Mouse (Mus musculus) hindbrain, embryonic 15.5 days (tissue): ENCODE measurements around the gene Anapc4. TPM values are rescaled to one million over a fixed set of nuclear protein-coding genes. Genes with fewer than 3 reads are reported as not detected.
A peak's percentile ranks its signal among the peaks of the same experiment; 100 is the strongest.

Experiments used
- ATAC-seq: fragments of 200-750 bp; cut with Nextera tagmentation; 2 replicates; pipeline ENCODE4 v1.8.0; 2017; ENCODE audit warnings: low read depth, moderate number of reproducible peaks, moderate TSS enrichment; ENCODE audit not compliant: low FRiP score
- H3K27ac ChIP-seq: fragments of 300-500 bp; sonication (generic); replicated peaks from 2 replicates; pipeline ENCODE4 v1.5.1; 2015; ENCODE audit warnings: mild to moderate bottlenecking, inconsistent platforms
- H3K27me3 ChIP-seq: fragments of 300-500 bp; sonication (generic); 2 replicates; pipeline ENCODE4 v1.6.1; 2015; ENCODE audit warnings: control low read depth, inconsistent platforms
- H3K36me3 ChIP-seq: fragments of 300-500 bp; sonication (generic); 2 replicates; pipeline ENCODE4 v1.6.1; 2015; ENCODE audit warnings: control low read depth, inconsistent platforms
- H3K4me1 ChIP-seq: fragments of 300-500 bp; sonication (generic); replicated peaks from 2 replicates; pipeline ENCODE4 v1.6.1; 2015; ENCODE audit warnings: control low read depth, inconsistent platforms
- H3K4me2 ChIP-seq: fragments of 300-500 bp; sonication (generic); 2 replicates; pipeline ENCODE4 v1.6.1; 2015; ENCODE audit warnings: moderate library complexity, mild to moderate bottlenecking, inconsistent platforms
- H3K4me3 ChIP-seq: fragments of 300-500 bp; sonication (generic); 2 replicates; pipeline ENCODE4 v1.5.1; 2015; ENCODE audit warnings: mild to moderate bottlenecking, inconsistent platforms
- H3K9ac ChIP-seq: fragments of 300-500 bp; sonication (generic); 2 replicates; pipeline ENCODE4 v1.6.1; 2015; ENCODE audit warnings: inconsistent platforms
- H3K9me3 ChIP-seq: fragments of 300-500 bp; sonication (generic); 2 replicates; pipeline ENCODE4 v1.6.1; 2016; ENCODE audit warnings: control low read depth, inconsistent platforms
- WGBS: fragments of 180-500 bp; shearing (Covaris S2); methylation state at CpG from one replicate; pipeline ENCODE4 v1.1.7; 2015; 5-methylcytosine and 5-hydroxymethylcytosine counted together
- polyA plus RNA-seq: library from polyadenylated mRNA; unstranded; fragments of >200 nt; fragmentation: Nextera tagmentation; extraction: Ambion mirVana; gene quantifications from 2 replicates; pipeline ENCODE4 v1.2.1, GENCODE M21; 2015

Gene Anapc4
- polyA plus RNA-seq, 1 experiment from 2014 or later: 99.4 TPM

- Histone ChIP-seq H3K9me3 (no peaks in the 10 kb centered on the region), H3K27me3 (no peaks in the 10 kb centered on the region), H3K4me2 (no peak overlapping the region), H3K4me3 (no peak overlapping the region), H3K27ac (no peak overlapping the region), H3K9ac (no peak overlapping the region), H3K36me3 (peaks cover 6% of the 10 kb centered on the region; the same call in 1 of the 2 replicates), H3K4me1 (no peaks in the 10 kb centered on the region)
- 94% methylated on average over 7 of the region's 7 CpGs for WGBS
- ATAC-seq: no peak
These were observed 15.1 kb upstream of the Anapc4 start for GRCm38 (mm10) chr5:52818676-52819075.

- Histone ChIP-seq H3K9me3 (no peaks in the 10 kb centered on the region), H3K27ac (no peak overlapping the region), H3K4me3 (no peak overlapping the region), H3K27me3 (no peaks in the 10 kb centered on the region), H3K4me2 (no peak overlapping the region), H3K9ac (no peak overlapping the region), H3K36me3 (peaks cover 6% of the 10 kb centered on the region; the same call in 1 of the 2 replicates), H3K4me1 (no peaks in the 10 kb centered on the region)
- no peak for ATAC-seq
- 37% methylated on average over 3 of the region's 3 CpGs for WGBS
These were observed 12.1 kb upstream of the Anapc4 start for GRCm38 (mm10) chr5:52821691-52822090.

DNA sequence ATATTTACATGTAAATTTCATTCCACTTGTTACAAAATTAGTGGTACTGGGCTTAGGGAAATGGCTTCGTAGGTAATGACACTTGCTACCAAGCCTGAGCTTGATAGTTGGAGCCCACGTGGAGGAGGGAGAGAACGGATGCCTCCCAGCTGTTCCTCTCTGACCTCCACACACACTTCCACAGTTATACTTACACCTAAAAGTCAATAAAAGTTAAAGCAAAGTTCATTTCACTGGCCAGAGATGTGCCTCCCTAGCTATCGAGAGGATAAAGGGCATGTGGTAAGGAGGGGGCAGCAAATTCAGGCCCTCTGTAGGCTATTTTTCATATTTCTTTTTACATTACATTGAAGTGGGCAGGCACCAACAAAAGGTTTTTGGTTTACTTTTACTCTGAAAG, 5.9 kb upstream of the Anapc4 start:
- no peak overlapping the region for H3K9ac ChIP-seq
- no peak overlapping the region for H3K4me2 ChIP-seq
- H3K4me1 ChIP-seq: peaks cover 3% of the 10 kb centered on the region; the same call in 1 of the 2 replicates
- 90% methylated on average over 4 of the region's 4 CpGs for WGBS
- no peak overlapping the region for H3K27ac ChIP-seq
- ATAC-seq: no peak
- no peaks in the 10 kb centered on the region for H3K9me3 ChIP-seq
- no peaks in the 10 kb centered on the region for H3K27me3 ChIP-seq
- no peak overlapping the region for H3K4me3 ChIP-seq
- no peaks in the 10 kb centered on the region for H3K36me3 ChIP-seq

DNA sequence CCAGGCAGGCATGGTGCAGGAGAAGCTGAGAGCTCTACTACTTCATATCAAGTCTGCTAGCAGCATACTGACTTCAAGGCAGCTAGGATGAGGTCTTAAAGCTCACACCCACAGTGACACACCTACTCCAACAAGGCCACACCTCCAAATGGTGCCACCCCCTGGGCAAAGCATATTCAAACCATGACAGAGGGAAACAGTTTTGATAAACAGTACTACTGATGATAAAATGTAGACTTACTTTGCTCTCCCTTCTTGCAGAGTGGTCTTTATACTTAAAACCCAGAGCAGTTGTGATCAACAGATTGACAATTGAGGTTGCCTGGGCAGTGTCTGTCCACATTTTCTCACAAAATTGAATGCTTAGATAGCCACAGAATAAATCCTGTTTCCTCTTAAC, 807 bp upstream of the Anapc4 start:
- H3K9me3 ChIP-seq: no peaks in the 10 kb centered on the region
- peaks cover 28% of the 10 kb centered on the region for H3K4me1 ChIP-seq
- peak overlapping the region; percentile 90 for H3K27ac ChIP-seq
- H3K4me2 ChIP-seq: peak overlapping the region; percentile 87
- H3K27me3 ChIP-seq: no peaks in the 10 kb centered on the region
- peak overlapping the region; percentile 89 for H3K4me3 ChIP-seq
- no peak for ATAC-seq
- peak overlapping the region; percentile 96 for H3K9ac ChIP-seq
- H3K36me3 ChIP-seq: peaks cover 10% of the 10 kb centered on the region

GRCm38 (mm10) chr5:52834386-52834785, 574 bp downstream of the Anapc4 start:
- ATAC-seq: no peak; the same call in 1 of the 2 replicates
- peaks cover 10% of the 10 kb centered on the region for H3K36me3 ChIP-seq
- H3K27me3 ChIP-seq: no peaks in the 10 kb centered on the region
- peak overlapping the region; percentile 96 for H3K9ac ChIP-seq
- no peaks in the 10 kb centered on the region for H3K9me3 ChIP-seq
- peaks cover 28% of the 10 kb centered on the region for H3K4me1 ChIP-seq
- 11% methylated on average over 8 of the region's 8 CpGs for WGBS
- peak overlapping the region; percentile 90 for H3K27ac ChIP-seq
- H3K4me3 ChIP-seq: peak overlapping the region; percentile 89
- H3K4me2 ChIP-seq: peak overlapping the region; percentile 87

DNA sequence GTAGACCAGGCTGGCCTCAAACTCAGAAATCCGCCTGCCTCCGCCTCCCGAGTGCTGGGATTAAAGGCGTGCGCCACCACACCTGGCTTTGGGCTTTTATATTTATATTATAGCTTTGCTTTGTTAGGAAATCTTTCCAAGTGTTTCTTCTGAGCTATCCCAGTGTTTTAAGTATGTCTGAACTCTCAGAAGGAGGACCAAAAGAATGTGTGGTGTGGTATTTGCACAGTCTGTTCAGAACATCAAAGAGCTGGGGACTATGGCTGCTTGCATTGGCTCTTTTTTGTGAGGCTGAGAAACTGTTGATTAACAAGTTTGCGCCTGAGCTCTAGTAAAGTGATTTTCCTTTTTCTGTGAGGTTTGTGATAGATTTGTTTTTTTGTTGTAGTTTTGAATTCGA, 10.5 kb downstream of the Anapc4 start:
- H3K36me3 ChIP-seq: peaks cover 66% of the 10 kb centered on the region
- H3K4me1 ChIP-seq: no peaks in the 10 kb centered on the region
- WGBS: 96% methylated on average over 7 of the region's 7 CpGs
- no peak for ATAC-seq
- no peak overlapping the region for H3K9ac ChIP-seq
- H3K4me2 ChIP-seq: no peak overlapping the region
- H3K4me3 ChIP-seq: no peak overlapping the region
- no peak overlapping the region for H3K27ac ChIP-seq
- H3K9me3 ChIP-seq: no peaks in the 10 kb centered on the region
- H3K27me3 ChIP-seq: no peaks in the 10 kb centered on the region

DNA sequence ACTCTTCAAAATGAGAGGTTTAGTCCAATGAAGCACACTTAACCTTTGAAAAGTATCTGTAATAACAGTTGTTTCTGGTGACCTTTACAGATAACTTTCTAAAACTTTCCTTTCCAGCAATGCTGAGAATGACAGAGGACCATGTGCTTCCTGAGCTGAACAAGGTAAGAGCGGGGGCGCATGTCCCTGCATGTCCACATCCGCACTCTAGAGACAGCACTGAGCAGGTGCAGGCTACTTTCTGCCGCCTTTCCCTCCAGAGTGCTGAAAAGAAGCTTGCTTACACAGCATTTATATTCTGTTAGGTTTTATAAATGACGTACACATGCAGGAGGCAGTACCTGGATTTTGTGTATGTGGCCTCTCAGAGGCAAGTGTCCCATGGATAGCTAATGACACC, 21.9 kb downstream of the Anapc4 start:
- Histone ChIP-seq H3K4me3 (no peak overlapping the region), H3K27me3 (no peaks in the 10 kb centered on the region), H3K4me2 (no peak overlapping the region), H3K27ac (no peak overlapping the region), H3K36me3 (peaks cover 68% of the 10 kb centered on the region), H3K9me3 (no peaks in the 10 kb centered on the region), H3K9ac (no peak overlapping the region), H3K4me1 (no peaks in the 10 kb centered on the region)
- WGBS: 88% methylated on average over 5 of the region's 5 CpGs
- ATAC-seq: no peak

DNA sequence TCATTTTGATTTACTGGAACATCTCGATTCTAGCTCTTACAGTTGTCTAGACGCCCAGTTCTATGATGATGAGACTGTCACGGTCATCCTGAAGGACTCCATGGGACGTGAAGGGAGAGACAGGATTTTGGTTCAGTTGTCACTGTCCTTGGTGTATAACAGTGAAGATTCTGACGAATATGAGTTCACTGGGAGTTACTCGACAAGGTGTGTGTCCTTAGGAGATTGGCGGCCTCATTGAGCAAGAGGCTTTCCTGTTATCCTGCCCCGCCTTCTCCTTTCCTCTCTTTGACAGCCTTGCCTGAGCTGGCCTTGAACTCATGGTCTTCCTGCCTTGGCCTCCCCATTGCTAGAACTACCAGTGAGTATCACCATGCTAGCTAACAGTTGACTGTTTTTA, 30.6 kb downstream of the Anapc4 start:
- Histone ChIP-seq H3K9ac (no peak overlapping the region), H3K36me3 (peaks cover 79% of the 10 kb centered on the region), H3K9me3 (no peaks in the 10 kb centered on the region), H3K4me2 (no peak overlapping the region), H3K4me3 (no peak overlapping the region), H3K4me1 (no peaks in the 10 kb centered on the region), H3K27me3 (no peaks in the 10 kb centered on the region), H3K27ac (no peak overlapping the region)
- WGBS: 92% methylated on average over 8 of the region's 8 CpGs
- no peak for ATAC-seq

DNA sequence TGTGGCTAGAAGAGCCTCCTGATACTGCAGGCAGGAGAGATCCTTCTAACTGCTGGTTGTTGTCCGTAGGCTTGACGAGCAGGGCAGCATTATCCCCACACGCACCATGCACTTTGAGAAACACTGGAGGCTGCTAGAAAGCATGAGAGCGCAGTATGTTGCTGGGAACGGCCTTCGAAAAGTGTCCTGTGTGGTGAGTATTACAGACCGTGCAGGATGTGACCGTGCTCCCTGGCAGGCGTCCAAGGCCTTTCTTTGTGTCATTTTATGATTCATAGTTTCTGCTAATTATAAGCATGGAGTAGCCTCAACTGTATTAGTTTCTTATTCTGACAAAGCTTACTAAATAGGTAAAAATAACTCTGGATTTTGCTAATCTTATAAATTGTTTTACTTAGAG, 32.0 kb downstream of the Anapc4 start:
- Histone ChIP-seq H3K4me3 (no peak overlapping the region), H3K4me1 (peaks cover 5% of the 10 kb centered on the region; the same call in 1 of the 2 replicates), H3K4me2 (no peak overlapping the region), H3K27ac (no peak overlapping the region), H3K9ac (no peak overlapping the region), H3K9me3 (no peaks in the 10 kb centered on the region), H3K27me3 (no peaks in the 10 kb centered on the region), H3K36me3 (peaks cover 67% of the 10 kb centered on the region)
- 71% methylated on average over 9 of the region's 9 CpGs for WGBS
- ATAC-seq: no peak

DNA sequence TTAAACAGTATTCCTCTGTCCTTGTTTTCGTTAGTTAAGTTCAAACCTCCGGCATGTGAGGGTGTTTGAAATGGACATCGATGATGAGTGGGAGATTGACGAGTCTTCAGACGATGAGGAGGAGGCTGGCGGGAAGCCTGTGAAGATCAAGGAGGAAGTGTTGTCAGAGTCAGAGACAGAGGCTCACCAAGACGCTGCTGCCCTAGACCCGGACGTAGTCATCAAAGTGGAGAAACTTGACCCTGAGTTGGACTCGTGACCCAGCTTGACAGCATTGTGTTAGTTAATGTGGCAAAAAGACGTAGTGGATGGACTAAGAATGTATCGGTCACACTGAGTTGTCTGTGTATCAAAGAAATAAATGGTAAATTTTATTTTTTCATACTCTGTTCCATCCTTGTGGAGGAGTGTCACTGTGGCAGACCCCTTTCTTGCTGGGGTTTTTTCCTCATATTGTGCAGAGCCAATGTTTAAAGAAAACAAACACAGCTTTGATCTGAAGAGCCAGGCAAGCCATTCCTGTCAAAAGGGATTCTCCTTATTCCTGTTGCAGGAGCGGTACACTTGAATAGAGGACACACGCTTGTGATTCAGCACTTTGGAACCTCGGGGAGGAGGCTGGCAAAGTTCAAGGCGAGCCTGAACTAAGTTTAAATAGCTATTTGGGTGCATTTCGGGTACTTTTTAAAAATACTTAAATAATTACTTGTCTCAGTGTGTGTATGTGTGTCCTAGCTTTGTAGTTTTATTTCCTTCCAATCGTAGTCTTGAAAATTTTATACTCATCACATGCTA, 32.7 kb downstream of the Anapc4 start:
- H3K9ac ChIP-seq: no peak overlapping the region
- H3K36me3 ChIP-seq: peaks cover 59% of the 10 kb centered on the region
- peaks cover 5% of the 10 kb centered on the region; the same call in 1 of the 2 replicates for H3K4me1 ChIP-seq
- H3K27ac ChIP-seq: no peak overlapping the region
- no peak for ATAC-seq
- no peaks in the 10 kb centered on the region for H3K9me3 ChIP-seq
- H3K4me2 ChIP-seq: no peak overlapping the region
- no peak overlapping the region for H3K4me3 ChIP-seq
- WGBS: 83% methylated on average over 18 of the region's 18 CpGs
- H3K27me3 ChIP-seq: no peaks in the 10 kb centered on the region

DNA sequence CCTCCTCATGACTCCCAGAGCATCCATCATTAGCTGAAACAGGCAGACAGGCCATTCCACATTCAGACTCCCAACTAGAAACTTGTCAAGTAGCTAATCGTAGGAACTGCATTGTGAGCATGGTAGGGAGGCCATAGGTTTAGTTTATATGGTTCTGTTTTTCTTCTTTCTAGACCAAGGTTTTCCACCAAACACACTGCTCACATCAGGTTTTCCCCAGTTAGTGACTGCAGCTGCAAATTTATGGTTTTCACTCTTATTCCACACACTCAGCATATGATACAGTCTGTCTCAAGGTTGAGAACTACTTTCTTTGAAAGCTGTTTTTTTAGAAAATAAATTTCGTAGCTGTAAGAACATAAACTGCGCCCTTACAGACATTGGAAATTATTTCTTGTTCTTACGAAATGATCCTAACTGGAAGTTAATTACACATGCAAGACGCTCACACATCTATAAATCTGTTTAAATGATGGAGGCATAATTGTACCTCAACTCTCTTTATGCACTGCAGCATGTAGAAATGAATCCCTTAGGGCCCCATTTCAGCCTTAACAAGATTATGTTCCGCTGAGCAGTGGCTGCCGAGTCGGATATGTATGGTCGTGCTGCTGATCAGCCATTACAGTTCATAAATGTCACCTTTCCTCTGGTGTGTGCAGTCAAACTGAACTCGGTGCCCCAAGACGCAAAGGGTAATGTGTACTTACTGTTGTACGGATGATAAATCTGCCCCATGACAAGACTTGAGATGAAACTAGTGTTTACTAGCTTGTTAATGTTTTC, 35.3 kb downstream of the Anapc4 start:
- H3K9me3 ChIP-seq: no peaks in the 10 kb centered on the region
- peaks cover 36% of the 10 kb centered on the region for H3K36me3 ChIP-seq
- no peak overlapping the region for H3K27ac ChIP-seq
- H3K4me2 ChIP-seq: no peak overlapping the region
- H3K4me1 ChIP-seq: peaks cover 5% of the 10 kb centered on the region; the same call in 1 of the 2 replicates
- no peaks in the 10 kb centered on the region for H3K27me3 ChIP-seq
- WGBS: 61% methylated on average over 12 of the region's 12 CpGs
- no peak overlapping the region for H3K9ac ChIP-seq
- H3K4me3 ChIP-seq: no peak overlapping the region
- ATAC-seq: peak; percentile 29; the same call in 1 of the 2 replicates

GRCm38 (mm10) chr5:52871461-52871860, 37.6 kb downstream of the Anapc4 start:
- H3K4me3 ChIP-seq: no peak overlapping the region
- no peaks in the 10 kb centered on the region for H3K9me3 ChIP-seq
- no peak overlapping the region for H3K4me2 ChIP-seq
- peaks cover 5% of the 10 kb centered on the region; the same call in 1 of the 2 replicates for H3K4me1 ChIP-seq
- H3K27ac ChIP-seq: no peak overlapping the region
- H3K9ac ChIP-seq: no peak overlapping the region
- H3K36me3 ChIP-seq: peaks cover 16% of the 10 kb centered on the region
- WGBS: 28% methylated on average over 1 of the region's 1 CpGs
- ATAC-seq: no peak
- H3K27me3 ChIP-seq: no peaks in the 10 kb centered on the region
